Mouse (Mus musculus): ENCODE data around the gene Rspry1. TPM values are rescaled to one million over a fixed set of nuclear protein-coding genes. Genes with fewer than 3 reads are reported as not detected.

Gene Rspry1
- total and polyA plus RNA-seq, 2 experiments from 2014 or later, result 35.9 to 42.7 TPM

- Histone ChIP-seq H3K4me2 (ENCODE audit: low read depth, low read length, poor library complexity, severe bottlenecking) (0 out of 2 replicates have a peak overlapping the region, but pooled peaks have one; percentile 20), H3K9me3 (ENCODE audit: low read length) (no peaks in the 10 kb centered on the region), H3K4me1 (ENCODE audit: insufficient read depth, low read length) (peaks cover 16% of the 10 kb centered on the region), H3K36me3 (ENCODE audit: insufficient read depth, low read length) (no peaks in the 10 kb centered on the region), H3K4me3 (ENCODE audit: low read depth, low read length) (no peak overlapping the region), H3K27ac (ENCODE audit: low read depth, low read length) (peak overlapping the region; percentile 77), H3K27me3 (ENCODE audit: insufficient read depth, low read length) (no peaks in the 10 kb centered on the region; the same call in 1 of the 2 replicates), H3K9ac (replicated peaks; ENCODE audit: low read length, poor library complexity, severe bottlenecking) (0 out of 2 replicates have a peak overlapping the region, but pooled peaks have one; percentile 24)
- DNase-seq (ENCODE audit: low spot score) (no peak), ATAC-seq (ENCODE audit: low FRiP score) (peak; percentile 27; the same call in 1 of the 2 replicates)
- WGBS, result 33% methylated on average over 15 of the region's 15 CpGs
- no peak for TF ChIP-seq CTCF (IDR thresholded peaks at IDR 0.05)
Measured at GRCm38 (mm10) chr8:94566446-94567158, 35.1 kb upstream of the Rspry1 start.

- H3K4me2 ChIP-seq (ENCODE audit: low read depth, low read length, poor library complexity, severe bottlenecking), result 0 out of 2 replicates have a peak overlapping the region, but pooled peaks have one; percentile 20
- WGBS, result 31% methylated on average over 8 of the region's 8 CpGs
- ATAC-seq (ENCODE audit: low FRiP score) (peak; percentile 88; the same call in 1 of the 2 replicates), DNase-seq (ENCODE audit: low spot score) (peak; percentile 89)
- H3K27me3 ChIP-seq (ENCODE audit: insufficient read depth, low read length), result no peaks in the 10 kb centered on the region; the same call in 1 of the 2 replicates
- peak; percentile 51 for TF ChIP-seq CTCF (IDR thresholded peaks at IDR 0.05)
- peak overlapping the region; percentile 77 for H3K27ac ChIP-seq (ENCODE audit: low read depth, low read length)
- H3K4me1 ChIP-seq (ENCODE audit: insufficient read depth, low read length), result peaks cover 16% of the 10 kb centered on the region
- H3K9ac ChIP-seq (replicated peaks; ENCODE audit: low read length, poor library complexity, severe bottlenecking), result no peak overlapping the region
- no peak overlapping the region for H3K4me3 ChIP-seq (ENCODE audit: low read depth, low read length)
- H3K9me3 ChIP-seq (ENCODE audit: low read length), result no peaks in the 10 kb centered on the region
- no peaks in the 10 kb centered on the region for H3K36me3 ChIP-seq (ENCODE audit: insufficient read depth, low read length)
Measured at GRCm38 (mm10) chr8:94567159-94567849, 34.4 kb upstream of the Rspry1 start.

GRCm38 (mm10) chr8:94568098-94568497 is 33.6 kb upstream of the Rspry1 start:
- Histone ChIP-seq H3K9ac (replicated peaks; ENCODE audit: low read length, poor library complexity, severe bottlenecking) (no peak overlapping the region), H3K4me2 (ENCODE audit: low read depth, low read length, poor library complexity, severe bottlenecking) (no peak overlapping the region), H3K36me3 (ENCODE audit: insufficient read depth, low read length) (no peaks in the 10 kb centered on the region; the same call in 1 of the 2 replicates), H3K27me3 (ENCODE audit: insufficient read depth, low read length) (no peaks in the 10 kb centered on the region; the same call in 1 of the 2 replicates), H3K4me1 (ENCODE audit: insufficient read depth, low read length) (peaks cover 16% of the 10 kb centered on the region), H3K9me3 (ENCODE audit: low read length) (no peaks in the 10 kb centered on the region), H3K4me3 (ENCODE audit: low read depth, low read length) (no peak overlapping the region), H3K27ac (ENCODE audit: low read depth, low read length) (peak overlapping the region; percentile 77; the same call in 1 of the 2 replicates)
- ATAC-seq (ENCODE audit: low FRiP score) (no peak), DNase-seq (ENCODE audit: low spot score) (no peak)
- 88% methylated on average over 8 of the region's 8 CpGs for WGBS
- TF ChIP-seq CTCF (IDR thresholded peaks at IDR 0.05), result no peak

- ATAC-seq (ENCODE audit: low FRiP score) (no peak), DNase-seq (ENCODE audit: low spot score) (no peak)
- Histone ChIP-seq H3K4me2 (ENCODE audit: low read depth, low read length, poor library complexity, severe bottlenecking) (no peak overlapping the region), H3K4me3 (ENCODE audit: low read depth, low read length) (no peak overlapping the region), H3K27ac (ENCODE audit: low read depth, low read length) (no peak overlapping the region), H3K4me1 (ENCODE audit: insufficient read depth, low read length) (peaks cover 16% of the 10 kb centered on the region), H3K9ac (replicated peaks; ENCODE audit: low read length, poor library complexity, severe bottlenecking) (no peak overlapping the region), H3K27me3 (ENCODE audit: insufficient read depth, low read length) (no peaks in the 10 kb centered on the region), H3K9me3 (ENCODE audit: low read length) (no peaks in the 10 kb centered on the region), H3K36me3 (ENCODE audit: insufficient read depth, low read length) (peaks cover 12% of the 10 kb centered on the region; the same call in 1 of the 2 replicates)
- no peak for TF ChIP-seq CTCF (IDR thresholded peaks at IDR 0.05)
- 60% methylated on average over 1 of the region's 1 CpGs for WGBS
Measured at GRCm38 (mm10) chr8:94569419-94569818, 32.3 kb upstream of the Rspry1 start.

- peaks cover 35% of the 10 kb centered on the region for H3K36me3 ChIP-seq (ENCODE audit: insufficient read depth, low read length)
Measured at GRCm38 (mm10) chr8:94571896-94572295, 29.8 kb upstream of the Rspry1 start.

More at GRCm38 (mm10) chr8:94571896-94572295, 29.8 kb upstream of the Rspry1 start:
- Histone ChIP-seq H3K4me1 (ENCODE audit: insufficient read depth, low read length) (peaks cover 7% of the 10 kb centered on the region), H3K27ac (ENCODE audit: low read depth, low read length) (no peak overlapping the region), H3K9me3 (ENCODE audit: low read length) (no peaks in the 10 kb centered on the region), H3K9ac (replicated peaks; ENCODE audit: low read length, poor library complexity, severe bottlenecking) (no peak overlapping the region), H3K4me3 (ENCODE audit: low read depth, low read length) (no peak overlapping the region), H3K4me2 (ENCODE audit: low read depth, low read length, poor library complexity, severe bottlenecking) (no peak overlapping the region), H3K27me3 (ENCODE audit: insufficient read depth, low read length) (no peaks in the 10 kb centered on the region)
- WGBS, result 85% methylated on average over 2 of the region's 2 CpGs
- DNase-seq (ENCODE audit: low spot score), result no peak
- TF ChIP-seq CTCF (IDR thresholded peaks at IDR 0.05), result no peak
- no peak for ATAC-seq (ENCODE audit: low FRiP score)

All from midbrain, postnatal 0 days (tissue).